Comparison of ENCODE assay signal across 8 mouse cellular contexts in genomic region chr12:104978420-104978819, GRCm38 (mm10). TPM values are rescaled to one million over a fixed set of nuclear protein-coding genes. Genes with fewer than 3 reads are reported as not detected.
DNase-seq lines count a peak whose midpoint lies in the region; TF ChIP-seq lines count a peak whose summit lies in the region.

No protein-coding gene starts in this region.

- WGBS in kidney, adult 2 months = 24% methylated on average over 9 of the region's 9 CpGs

- no peak for TF ChIP-seq CTCF in kidney, adult 2 months (conservative IDR thresholded peaks at IDR 0.05; ENCODE audit: insufficient read depth, insufficient read length, low read depth, low read length)

- no peak for TF ChIP-seq POLR2A in kidney, adult 2 months (IDR thresholded peaks at IDR 0.05; ENCODE audit: low read depth, low read length)

- H3K27ac ChIP-seq in kidney, adult 2 months (ENCODE audit: insufficient read depth, low read depth, low read length) = 0 out of 2 replicates have a peak overlapping the region, but pooled peaks have one; percentile 46

- no peak overlapping the region for H3K4me3 ChIP-seq in kidney, adult 2 months (ENCODE audit: insufficient read depth, low read depth, low read length)

- peaks cover 3% of the 10 kb centered on the region; the same call in 1 of the 2 replicates for H3K4me1 ChIP-seq in kidney, adult 2 months (ENCODE audit: control insufficient read depth, insufficient read depth, low read length)

- peak; percentile 32 for DNase-seq in layer of hippocampus, adult 11-12 months (ENCODE audit: low spot score)
- DNase-seq in layer of hippocampus, postnatal 36 days = no peak
- DNase-seq in adrenal gland, postnatal 25 days = peak; percentile 86
- peak; percentile 87 for DNase-seq in gastrocnemius, postnatal 25 days
- peak; percentile 78 for DNase-seq in kidney, adult 2 months
- DNase-seq in lung, postnatal 36 days = peak; percentile 70
- peak; percentile 58 for DNase-seq in testis, postnatal 14 days (ENCODE audit: low spot score)
- DNase-seq in thymus, postnatal 14 days = no peak

- no peaks in the 10 kb centered on the region for H3K27me3 ChIP-seq in kidney, adult 2 months (replicated peaks; ENCODE audit: control insufficient read depth, insufficient read depth, low read length)

- no peaks in the 10 kb centered on the region for H3K36me3 ChIP-seq in kidney, adult 2 months (ENCODE audit: control insufficient read depth, insufficient read depth, low read length)

RNA-seq across cellular contexts. Expression of gene Syne3, which starts 31.2 kb away (rescaled TPM):
- 1 to 10 TPM; 1.3 to 2.0 TPM for total RNA-seq in layer of hippocampus, postnatal 36 days (2021)
- 8.6 and 14.8 TPM in 2 replicates for total RNA-seq in adrenal gland, postnatal 25 days (2021)
- 1 to 10 TPM; 3.2 to 4.6 TPM for total RNA-seq in gastrocnemius, postnatal 25 days (2021)
- polyA plus RNA-seq in kidney, adult 2 months (2012; rRNA removed) = 2.7 and 3.1 TPM in 2 replicates

RNA-seq across cellular contexts. Expression of gene Glrx5, which starts 54.1 kb away (rescaled TPM):
- 10 to 100 TPM; 45.6 to 45.9 TPM for total RNA-seq in layer of hippocampus, postnatal 36 days (2021)
- 183 and 235 TPM in 2 replicates for total RNA-seq in adrenal gland, postnatal 25 days (2021)
- 10 to 100 TPM; 63.5 to 64.9 TPM for total RNA-seq in gastrocnemius, postnatal 25 days (2021)
- polyA plus RNA-seq in kidney, adult 2 months (2012; rRNA removed) = 138 and 139 TPM in 2 replicates

Comparison
In these comparisons a context has a peak if more than half of its experiments do, and no peak if none do; other contexts are left out.
1. DNase-seq: peak in layer of hippocampus, adult 11-12 months (single experiment), adrenal gland, postnatal 25 days (single experiment), gastrocnemius, postnatal 25 days (single experiment), kidney, adult 2 months (single experiment), lung, postnatal 36 days (single experiment) and testis, postnatal 14 days (single experiment); none in layer of hippocampus, postnatal 36 days (0 of 2) and thymus, postnatal 14 days (single experiment).